Comparison of ENCODE assay signal across 12 mouse cellular contexts in the genomic region with DNA sequence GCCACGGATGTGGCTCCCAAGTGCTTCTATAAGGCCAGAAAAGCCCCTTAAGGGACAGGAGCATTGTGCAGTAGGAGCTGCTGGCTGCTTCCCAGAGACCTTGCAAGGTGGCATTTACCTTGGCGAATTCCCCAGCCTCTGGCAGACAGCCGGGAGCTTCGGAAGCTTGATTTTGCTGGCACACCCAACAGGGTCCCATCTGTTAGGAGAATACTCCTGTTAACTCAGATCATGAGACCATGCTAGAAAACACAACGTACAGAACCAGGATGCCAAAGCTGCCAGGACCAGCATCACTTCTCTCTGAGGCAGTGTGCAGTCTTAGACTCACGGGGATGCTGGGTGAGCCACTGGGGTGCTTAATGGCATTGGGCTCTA.
A peak's percentile ranks its signal among the peaks of the same experiment; 100 is the strongest.
DNase-seq lines count a peak whose midpoint lies in the region; ATAC-seq lines count a peak whose summit lies in the region.
"Had no signal": no experiment of that assay in that cellular context is flagged by ENCODE, and none has a peak within 500 bp of the region (broad histone marks: within the 10 kb centered on the region; RNA-seq: fewer than 3 reads in every experiment).

No protein-coding gene starts in this region.

- no peaks in the 10 kb centered on the region for H3K36me3 ChIP-seq in hindbrain, embryonic 13.5 days
- no peaks in the 10 kb centered on the region for H3K36me3 ChIP-seq in hindbrain, embryonic 10.5 days
- H3K36me3 ChIP-seq: limb, embryonic 12.5 days had no signal

- no peak for ATAC-seq in hindbrain, embryonic 13.5 days (ENCODE audit: low FRiP score)

- WGBS in hindbrain, embryonic 13.5 days = 52% methylated on average over 6 of the region's 6 CpGs
- 85% methylated on average over 6 of the region's 6 CpGs for WGBS in hindbrain, embryonic 10.5 days

- no peak overlapping the region for H3K9ac ChIP-seq in hindbrain, embryonic 13.5 days
- H3K9ac ChIP-seq: limb, embryonic 12.5 days had no signal

- DNase-seq in hindbrain, embryonic 10.5 days (ENCODE audit: low spot score) = no peak
- DNase-seq in cerebellum, postnatal 10 days = peak; percentile 98
- peak; percentile 18 for DNase-seq in layer of hippocampus, adult 9-10 months (ENCODE audit: low spot score)
- DNase-seq in right cerebral cortex, postnatal 10 days (ENCODE audit: low spot score in 2 of 2) = peak; percentile 63 to 67
- DNase-seq in lung, postnatal 25 days (ENCODE audit: low spot score) = no peak
- no peak for DNase-seq in gastrocnemius, postnatal 14 days
- no peak for DNase-seq in kidney, adult 11 months
- DNase-seq: gastrocnemius, adult 2 months; thymus, postnatal 14 days had no signal

- H3K4me3 ChIP-seq in hindbrain, embryonic 13.5 days = no peak overlapping the region
- no peak overlapping the region for H3K4me3 ChIP-seq in hindbrain, embryonic 10.5 days
- H3K4me3 ChIP-seq: gastrocnemius, adult 2 months; limb, embryonic 12.5 days had no signal

- no peak overlapping the region for H3K4me2 ChIP-seq in hindbrain, embryonic 13.5 days
- H3K4me2 ChIP-seq: limb, embryonic 12.5 days had no signal

- intact Hi-C loops in gastrocnemius, postnatal 14 days (cut with DNase I; ENCODE audit: low total_unique reads) = no loop called here

- H3K27ac ChIP-seq in hindbrain, embryonic 13.5 days = peak overlapping the region; percentile 83
- H3K27ac ChIP-seq in hindbrain, embryonic 10.5 days = no peak overlapping the region
- H3K27ac ChIP-seq: gastrocnemius, adult 2 months; limb, embryonic 12.5 days; macrophage had no signal

- no peaks in the 10 kb centered on the region for H3K27me3 ChIP-seq in hindbrain, embryonic 13.5 days
- H3K27me3 ChIP-seq in hindbrain, embryonic 10.5 days (ENCODE audit: insufficient read depth, poor library complexity, severe bottlenecking) = no peaks in the 10 kb centered on the region
- H3K27me3 ChIP-seq: limb, embryonic 12.5 days had no signal

- no peaks in the 10 kb centered on the region for H3K9me3 ChIP-seq in hindbrain, embryonic 13.5 days
- no peaks in the 10 kb centered on the region for H3K9me3 ChIP-seq in hindbrain, embryonic 10.5 days
- H3K9me3 ChIP-seq: limb, embryonic 12.5 days had no signal

- peaks cover 43% of the 10 kb centered on the region for H3K4me1 ChIP-seq in hindbrain, embryonic 13.5 days (replicated peaks)
- peaks cover 26% of the 10 kb centered on the region for H3K4me1 ChIP-seq in hindbrain, embryonic 10.5 days (replicated peaks)
- H3K4me1 ChIP-seq: limb, embryonic 12.5 days had no signal

Comparison
In these comparisons a context has a peak if more than half of its experiments do, and no peak if none do; other contexts are left out.
1. DNase-seq: peak in cerebellum, postnatal 10 days (2 of 2), layer of hippocampus, adult 9-10 months (single experiment) and right cerebral cortex, postnatal 10 days (2 of 2); none in hindbrain, embryonic 10.5 days (single experiment), lung, postnatal 25 days (single experiment), gastrocnemius, postnatal 14 days (single experiment) and kidney, adult 11 months (single experiment).